Mouse (Mus musculus): ENCODE results near the gene Cct8.

DNA sequence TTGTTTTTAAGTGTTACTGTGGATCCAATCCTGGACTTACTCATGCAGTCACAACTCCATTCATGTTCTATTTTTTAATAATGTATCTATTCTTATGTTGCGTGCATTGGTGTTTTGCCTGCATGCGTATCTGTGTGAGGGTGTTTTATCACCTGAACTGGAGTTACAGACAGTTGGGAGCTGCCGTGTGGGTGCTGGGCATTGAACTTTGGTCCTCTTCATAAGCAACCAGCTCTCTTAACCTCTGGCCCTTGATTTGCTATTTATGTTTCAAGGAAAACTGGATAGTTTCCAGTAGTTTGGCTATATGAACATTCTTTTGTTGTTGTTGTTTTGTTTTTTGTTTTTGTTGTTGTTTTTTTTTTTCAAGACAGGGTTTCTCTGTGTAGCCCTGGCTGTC lies 50.1 kb downstream of the Cct8 start:
- TF ChIP-seq CTCF (IDR thresholded peaks at IDR 0.05; ENCODE audit: low read depth), result no peak
- no peak for TF ChIP-seq EP300 (IDR thresholded peaks at IDR 0.05; ENCODE audit: low read depth)

Data from liver, embryonic 14.5 days (tissue).